Mouse (Mus musculus): Measurements from ENCODE around the gene Stxbp2.

Stxbp2 gene

DNA sequence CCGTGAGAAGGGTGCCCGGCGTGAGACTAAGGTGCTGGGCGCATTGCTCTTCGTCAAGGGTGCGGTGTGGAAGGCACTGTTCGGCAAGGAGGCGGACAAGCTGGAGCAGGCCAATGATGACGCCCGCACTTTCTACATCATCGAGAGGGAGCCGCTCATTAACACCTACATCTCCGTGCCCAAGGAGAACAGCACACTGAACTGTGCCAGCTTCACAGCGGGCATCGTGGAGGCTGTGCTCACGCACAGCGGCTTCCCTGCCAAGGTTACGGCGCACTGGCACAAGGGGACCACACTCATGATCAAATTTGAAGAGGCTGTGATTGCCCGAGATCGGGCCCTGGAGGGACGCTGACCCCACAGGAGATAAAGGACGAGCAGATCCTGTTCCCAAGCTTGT is 48.5 kb downstream of the Stxbp2 start:
- DNase-seq (ENCODE audit: low read depth in 2 of 2, low spot score in 2 of 2) = no peak

GRCm38 (mm10) chr8:3679656-3680055 is 48.9 kb downstream of the Stxbp2 start:
- no peak for DNase-seq (ENCODE audit: low read depth in 2 of 2, low spot score in 2 of 2)

GRCm38 (mm10) chr8:3682435-3682834 is 51.7 kb downstream of the Stxbp2 start:
- DNase-seq (ENCODE audit: low read depth in 2 of 2, low spot score in 2 of 2) = no peak

DNA sequence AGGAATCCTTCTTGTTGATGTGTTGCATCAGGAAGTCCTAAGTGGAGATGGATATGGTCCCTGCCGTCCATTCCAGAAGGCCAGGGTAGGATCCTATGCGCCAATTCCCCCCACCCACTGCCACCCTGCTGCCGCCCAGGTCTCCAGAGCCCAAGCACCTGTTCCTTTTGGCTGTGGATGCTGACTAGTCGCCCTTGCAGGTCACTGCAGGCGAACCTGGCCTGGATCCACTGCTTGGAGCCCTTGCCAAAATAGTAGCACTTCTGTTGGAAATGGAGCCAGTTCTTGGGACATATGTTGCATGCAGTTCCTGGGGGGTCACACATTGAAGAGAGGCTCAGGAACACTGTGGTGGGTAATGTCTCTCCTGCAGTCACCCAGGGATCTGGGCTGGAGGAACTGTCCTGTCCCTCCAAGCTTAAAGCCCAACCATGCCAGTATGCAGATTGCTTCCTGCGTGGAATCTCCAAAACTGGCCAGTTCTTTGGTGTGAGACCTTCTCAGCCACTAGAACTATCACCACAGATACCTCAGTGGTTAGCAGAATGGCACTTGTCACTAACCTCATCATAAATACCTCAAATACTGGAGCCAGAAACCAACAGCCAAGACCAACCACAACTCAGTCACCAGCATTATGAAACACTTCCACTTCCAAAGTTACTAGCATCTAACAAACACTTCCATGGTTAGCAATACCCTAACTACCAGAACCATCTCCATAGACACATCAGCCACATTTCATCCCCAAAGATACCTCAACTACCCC is 52.8 kb downstream of the Stxbp2 start:
- DNase-seq (ENCODE audit: low read depth in 2 of 2, low spot score in 2 of 2) = no peak

- no peak for DNase-seq (ENCODE audit: low read depth in 2 of 2, low spot score in 2 of 2)
Observed at GRCm38 (mm10) chr8:3684530-3684929, 53.8 kb downstream of the Stxbp2 start.

DNA sequence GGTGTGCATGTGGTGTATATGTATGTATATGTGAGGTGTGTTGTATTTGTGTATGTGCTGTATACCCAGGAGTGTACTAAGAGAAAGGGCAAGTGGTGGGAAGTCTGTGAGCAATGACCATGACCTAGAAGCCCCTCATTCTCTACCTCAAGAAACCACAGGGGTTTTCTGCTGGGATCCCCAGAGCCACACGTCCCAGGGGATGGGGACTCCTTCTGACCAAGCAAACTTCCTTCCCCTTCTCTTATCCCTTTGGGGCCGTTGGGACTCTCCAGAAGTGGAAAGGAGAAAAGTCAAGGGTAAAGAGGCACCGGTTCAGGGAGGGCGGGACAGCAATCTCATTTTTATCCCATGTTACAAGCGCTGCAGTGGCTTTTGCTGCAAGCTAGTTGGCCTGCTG is 54.7 kb downstream of the Stxbp2 start:
- DNase-seq (ENCODE audit: low read depth in 2 of 2, low spot score in 2 of 2) = no peak

DNA sequence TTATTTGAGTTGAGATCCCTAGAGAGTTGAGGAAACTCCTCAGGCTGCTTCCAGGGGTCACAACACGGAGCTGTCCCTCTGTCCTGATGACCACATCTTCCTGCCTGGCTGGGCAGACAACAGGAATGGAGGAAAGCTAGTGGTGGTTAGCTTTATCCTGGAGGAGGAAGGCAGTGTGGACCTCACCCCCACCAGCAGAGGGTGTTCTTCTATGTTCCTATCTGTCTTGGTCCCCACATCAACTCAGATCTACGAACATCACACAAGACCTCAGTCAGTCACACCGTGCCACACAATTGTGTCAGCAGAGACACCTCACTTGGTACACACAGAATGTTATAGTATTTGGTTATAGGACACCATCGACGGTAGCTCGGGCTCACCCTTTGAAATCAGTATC is 56.8 kb downstream of the Stxbp2 start:
- no peak for DNase-seq (ENCODE audit: low read depth in 2 of 2, low spot score in 2 of 2)

DNA sequence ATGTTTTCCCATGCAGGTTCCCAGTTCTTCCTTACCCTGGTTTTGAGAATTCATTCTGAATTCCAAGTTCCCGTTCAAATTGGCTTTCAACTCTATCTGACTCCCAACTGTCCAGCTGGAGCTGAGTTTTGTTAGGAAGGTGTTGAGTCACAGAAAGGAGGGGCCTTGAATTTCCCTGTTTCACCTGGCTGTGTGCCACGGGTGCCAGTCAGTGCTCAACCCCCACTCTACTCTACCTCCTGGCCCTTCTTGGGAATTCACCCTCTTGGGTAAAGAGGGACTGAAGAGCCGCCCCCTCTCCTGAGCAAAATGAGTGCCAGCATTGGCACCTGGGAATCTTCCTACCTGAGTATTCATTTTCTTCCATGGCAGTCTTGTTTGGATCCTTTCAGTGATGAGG is 60.0 kb downstream of the Stxbp2 start:
- no peak for DNase-seq (ENCODE audit: low read depth in 2 of 2, low spot score in 2 of 2)

All from CD8-positive naive resting alpha-beta T cell, adult 2 months (primary cell).